Comparison of ENCODE assay signal across 8 mouse cellular contexts in the genomic region with DNA sequence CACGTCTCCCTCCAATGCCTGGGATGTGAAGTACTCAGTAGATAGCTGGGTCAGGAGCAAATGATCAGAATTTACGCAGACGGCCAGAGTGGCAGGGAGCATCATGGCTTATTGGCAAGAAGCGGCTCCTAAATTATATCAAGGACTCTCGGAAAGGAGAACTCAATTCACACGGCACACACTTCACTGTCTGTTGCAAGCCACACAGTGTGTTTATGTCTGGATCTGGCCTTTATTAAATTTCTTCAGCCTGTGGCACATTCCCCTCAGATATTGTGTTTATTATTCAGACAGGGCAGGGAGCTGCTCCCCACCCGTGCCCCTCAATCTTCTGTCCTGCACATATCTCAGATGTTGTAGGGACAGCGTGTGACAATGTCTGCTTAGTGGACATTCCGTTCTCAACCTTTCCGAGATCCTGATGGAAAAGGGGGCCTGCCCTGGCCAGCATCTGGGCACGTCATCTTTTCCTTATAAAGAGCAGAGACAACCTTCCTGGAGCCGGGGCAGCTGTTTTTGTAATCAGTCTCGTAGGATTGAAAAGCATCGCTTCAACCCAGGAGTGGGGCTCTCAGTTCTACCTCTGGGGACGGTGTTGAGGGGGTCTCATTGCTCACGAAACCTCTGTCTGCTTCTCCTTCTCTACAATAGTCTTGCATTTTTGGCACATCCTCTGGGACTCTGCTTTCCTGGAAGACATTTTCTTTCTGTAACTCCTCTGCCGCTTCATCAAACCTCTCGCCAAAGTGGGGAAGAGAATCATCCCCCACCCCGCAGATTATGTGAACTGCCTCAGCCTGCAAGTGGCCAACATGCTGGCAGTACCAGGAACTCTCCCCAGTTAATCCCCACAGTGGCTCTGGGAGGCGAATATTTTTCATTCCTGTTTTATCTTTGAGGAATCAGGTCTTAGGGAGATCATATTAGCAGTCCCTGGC. TPM values are rescaled to one million over a fixed set of nuclear protein-coding genes. Genes with fewer than 3 reads are reported as not detected.
DNase-seq lines count a peak whose midpoint lies in the region; ATAC-seq lines count a peak whose summit lies in the region.

No protein-coding gene starts in this region.

- H3K27me3 ChIP-seq in embryonic facial prominence, embryonic 13.5 days, result no peaks in the 10 kb centered on the region
- H3K27me3 ChIP-seq in heart, embryonic 11.5 days (ENCODE audit: control insufficient read depth, insufficient read depth, low read length), result no peaks in the 10 kb centered on the region
- H3K27me3 ChIP-seq in kidney, embryonic 16.5 days (ENCODE audit: insufficient read depth, low read length), result no peaks in the 10 kb centered on the region

- peak; percentile 3; the same call in 1 of the 2 replicates for ATAC-seq in frontal cortex, adult (ENCODE audit: low TSS enrichment)
- ATAC-seq in embryonic facial prominence, embryonic 13.5 days (ENCODE audit: insufficient number of reproducible peaks, insufficient read depth, low FRiP score, low TSS enrichment, low read depth), result no peak
- ATAC-seq in heart, embryonic 11.5 days (replicated peaks; ENCODE audit: insufficient number of reproducible peaks, low FRiP score, low TSS enrichment), result no peak; the same call in 1 of the 2 replicates
- ATAC-seq in kidney, embryonic 16.5 days (ENCODE audit: low FRiP score, low TSS enrichment), result no peak

- peaks cover 26% of the 10 kb centered on the region for H3K4me1 ChIP-seq in embryonic facial prominence, embryonic 13.5 days
- H3K4me1 ChIP-seq in heart, embryonic 11.5 days (ENCODE audit: control insufficient read depth, insufficient read depth, low read length), result peaks cover 22% of the 10 kb centered on the region
- peaks cover 30% of the 10 kb centered on the region for H3K4me1 ChIP-seq in kidney, embryonic 16.5 days (ENCODE audit: insufficient read depth, low read length)

- WGBS in embryonic facial prominence, embryonic 13.5 days, result 22% methylated on average over 20 of the region's 20 CpGs
- 31% methylated on average over 20 of the region's 20 CpGs for WGBS in heart, embryonic 11.5 days (ENCODE audit: insufficient replicate concordance)
- WGBS in kidney, embryonic 16.5 days, result 46% methylated on average over 20 of the region's 20 CpGs

- peak overlapping the region; percentile 8 for H3K4me3 ChIP-seq in embryonic facial prominence, embryonic 13.5 days
- H3K4me3 ChIP-seq in heart, embryonic 11.5 days (ENCODE audit: low read depth, low read length), result no peak overlapping the region
- no peak overlapping the region for H3K4me3 ChIP-seq in kidney, embryonic 16.5 days (ENCODE audit: low read length)

- peak overlapping the region; percentile 81 for H3K27ac ChIP-seq in embryonic facial prominence, embryonic 13.5 days
- peak overlapping the region; percentile 47 for H3K27ac ChIP-seq in heart, embryonic 11.5 days (ENCODE audit: low read depth, low read length)
- peak overlapping the region; percentile 74 for H3K27ac ChIP-seq in kidney, embryonic 16.5 days (ENCODE audit: low read length)

- peak overlapping the region; percentile 49 for H3K9ac ChIP-seq in embryonic facial prominence, embryonic 13.5 days
- H3K9ac ChIP-seq in heart, embryonic 11.5 days (ENCODE audit: low read depth, low read length), result no peak overlapping the region; the same call in 1 of the 2 replicates
- H3K9ac ChIP-seq in kidney, embryonic 16.5 days (replicated peaks; ENCODE audit: low read length), result peak overlapping the region; percentile 24

- H3K9me3 ChIP-seq in embryonic facial prominence, embryonic 13.5 days, result no peaks in the 10 kb centered on the region
- H3K9me3 ChIP-seq in heart, embryonic 11.5 days (replicated peaks; ENCODE audit: control insufficient read depth, low read length), result no peaks in the 10 kb centered on the region
- H3K9me3 ChIP-seq in kidney, embryonic 16.5 days (ENCODE audit: low read length), result peaks cover 4% of the 10 kb centered on the region; the same call in 1 of the 2 replicates

- no peaks in the 10 kb centered on the region for H3K36me3 ChIP-seq in embryonic facial prominence, embryonic 13.5 days
- H3K36me3 ChIP-seq in heart, embryonic 11.5 days (ENCODE audit: control insufficient read depth, insufficient read depth, low read length), result no peaks in the 10 kb centered on the region
- no peaks in the 10 kb centered on the region for H3K36me3 ChIP-seq in kidney, embryonic 16.5 days (ENCODE audit: insufficient read depth, low read length)

- no peak for DNase-seq in frontal cortex, postnatal 14 days (ENCODE audit: low spot score in 2 of 2)
- DNase-seq in lung, postnatal 36 days, result peak; percentile 80
- peak; percentile 45 for DNase-seq in testis, postnatal 10 days (ENCODE audit: low spot score)
- no peak for DNase-seq in urinary bladder, postnatal 10 days (ENCODE audit: low spot score)

- peak overlapping the region; percentile 51 for H3K4me2 ChIP-seq in embryonic facial prominence, embryonic 13.5 days
- peak overlapping the region; percentile 37 for H3K4me2 ChIP-seq in heart, embryonic 11.5 days
- peak overlapping the region; percentile 17; the same call in 1 of the 2 replicates for H3K4me2 ChIP-seq in kidney, embryonic 16.5 days (replicated peaks; ENCODE audit: low read depth, low read length)

RNA-seq across cellular contexts. Expression of a gene that starts 49.0 kb away (rescaled TPM):
- polyA plus RNA-seq in embryonic facial prominence, embryonic 13.5 days (2015; fragmentation: Nextera tagmentation; extraction: Ambion mirVana), result 78.6 and 86.0 TPM in 2 replicates
- 49.7 and 52.7 TPM in 2 replicates for polyA plus RNA-seq in heart, embryonic 11.5 days (2014; fragmentation: Nextera tagmentation; extraction: Ambion mirVana)
- polyA plus RNA-seq in kidney, embryonic 16.5 days (2015; fragmentation: Nextera tagmentation; extraction: Ambion mirVana), result 68.3 and 76.6 TPM in 2 replicates

Comparison
In these comparisons a context has a peak if more than half of its experiments do, and no peak if none do; other contexts are left out.
1. DNase-seq: peak in lung, postnatal 36 days (single experiment) and testis, postnatal 10 days (single experiment); none in frontal cortex, postnatal 14 days (0 of 2) and urinary bladder, postnatal 10 days (single experiment).
2. Peak in every context shown above with its lines, with median percentiles within 50 percentile points of each other: H3K27ac ChIP-seq and H3K4me2 ChIP-seq.